Mouse (Mus musculus) heart, embryonic 14.5 days (tissue): ENCODE measurements around the gene Zfp408. TPM values are rescaled to one million over a fixed set of nuclear protein-coding genes. Genes with fewer than 3 reads are reported as not detected.

Experiments used
- ATAC-seq: fragments of 200-750 bp; cut with Nextera tagmentation; 2 replicates; pipeline ENCODE4 v1.8.0; 2017; ENCODE audit warnings: low read depth, moderate TSS enrichment; ENCODE audit not compliant: insufficient number of reproducible peaks, insufficient read depth, low FRiP score
- H3K27ac ChIP-seq, 2 experiments: fragments of 200-500 bp in 1 of 2; fragments of 300-500 bp in 1 of 2; sonication (generic) in 1 of 2; replicated peaks in 1 of 2; 2 replicates each; pipeline ENCODE4 v1.5.1; 2012 to 2014; ENCODE audit warnings: low read depth in 2 of 2, low read length in 2 of 2, control low read depth in 1 of 2, mild to moderate bottlenecking in 1 of 2, mixed read lengths in 1 of 2; ENCODE audit not compliant: control insufficient read depth in 1 of 2, insufficient read depth in 1 of 2
- H3K27me3 ChIP-seq: fragments of 300-500 bp; sonication (generic); 2 replicates; pipeline ENCODE4 v1.6.1; 2014; ENCODE audit warnings: mild to moderate bottlenecking, low read length, control low read depth; ENCODE audit not compliant: control insufficient read depth, insufficient read depth
- H3K36me3 ChIP-seq: fragments of 300-500 bp; sonication (generic); 2 replicates; pipeline ENCODE4 v1.6.1; 2014; ENCODE audit warnings: mild to moderate bottlenecking, control low read depth, low read length, mixed read lengths; ENCODE audit not compliant: control insufficient read depth, insufficient read depth
- H3K4me1 ChIP-seq, 2 experiments: fragments of 200-500 bp in 1 of 2; fragments of 300-500 bp in 1 of 2; sonication (generic) in 1 of 2; 2 replicates each; pipeline ENCODE4 v1.6.1; 2012 to 2014; ENCODE audit warnings: low read length in 2 of 2, control low read depth in 1 of 2, mixed read lengths in 1 of 2; ENCODE audit not compliant: control insufficient read depth in 2 of 2, insufficient read depth in 2 of 2
- H3K4me2 ChIP-seq: fragments of 300-500 bp; sonication (generic); 2 replicates; pipeline ENCODE4 v1.6.1; 2014; ENCODE audit warnings: mild to moderate bottlenecking, low read length
- H3K4me3 ChIP-seq, 2 experiments: fragments of 200-500 bp in 1 of 2; fragments of 300-500 bp in 1 of 2; sonication (generic) in 1 of 2; 2 replicates each; pipeline ENCODE4 v1.5.1; 2012 to 2014; ENCODE audit warnings: low read length in 2 of 2, mild to moderate bottlenecking in 2 of 2, control low read depth in 1 of 2, low read depth in 1 of 2, moderate library complexity in 1 of 2; ENCODE audit not compliant: control insufficient read depth in 1 of 2, insufficient read depth in 1 of 2
- H3K9ac ChIP-seq: fragments of 300-500 bp; sonication (generic); 2 replicates; pipeline ENCODE4 v1.6.1; 2014; ENCODE audit warnings: mild to moderate bottlenecking, low read length
- H3K9me3 ChIP-seq: fragments of 300-500 bp; sonication (generic); 2 replicates; pipeline ENCODE4 v1.6.1; 2016; ENCODE audit warnings: low read length, control low read depth; ENCODE audit not compliant: control insufficient read depth
- WGBS: fragments of 180-500 bp; shearing (Covaris S2); extraction: QIAGEN DNeasy Blood & Tissue Kit; methylation state at CpG from one replicate; pipeline ENCODE4 v1.1.7; 2014; 5-methylcytosine and 5-hydroxymethylcytosine counted together
- polyA plus RNA-seq: library from polyadenylated mRNA; unstranded; fragments of >200 nt; fragmentation: Nextera tagmentation; extraction: Ambion mirVana; gene quantifications from 2 replicates; pipeline ENCODE4 v1.2.1, GENCODE M21; 2014

Gene Zfp408
- polyA plus RNA-seq, 1 experiment from 2014 or later = 4.8 TPM

- ATAC-seq = no peak
- Histone ChIP-seq H3K9me3 (no peaks in the 10 kb centered on the region), H3K4me3 (no peak overlapping the region), H3K4me2 (no peak overlapping the region), H3K27me3 (no peaks in the 10 kb centered on the region), H3K36me3 (peaks cover 60% of the 10 kb centered on the region), H3K9ac (no peak overlapping the region), H3K27ac (no peak overlapping the region), H3K4me1 (no peaks in the 10 kb centered on the region)
- 85% methylated on average over 2 of the region's 2 CpGs for WGBS
Measured at GRCm38 (mm10) chr2:91642825-91643415, 6.7 kb downstream of the Zfp408 start.

GRCm38 (mm10) chr2:91638931-91639330 is 10.7 kb downstream of the Zfp408 start:
- Histone ChIP-seq H3K9me3 (no peaks in the 10 kb centered on the region), H3K27me3 (no peaks in the 10 kb centered on the region), H3K4me2 (no peak overlapping the region), H3K36me3 (peaks cover 20% of the 10 kb centered on the region), H3K4me1 (no peaks in the 10 kb centered on the region; a peak in 1 of 4 replicates), H3K27ac (no peak overlapping the region), H3K4me3 (no peak overlapping the region), H3K9ac (no peak overlapping the region)
- 68% methylated on average over 6 of the region's 6 CpGs for WGBS
- ATAC-seq = no peak

- Histone ChIP-seq H3K9ac (no peak overlapping the region), H3K27me3 (no peaks in the 10 kb centered on the region), H3K27ac (no peak overlapping the region), H3K4me1 (no peaks in the 10 kb centered on the region; a peak in 1 of 4 replicates), H3K9me3 (no peaks in the 10 kb centered on the region), H3K4me2 (no peak overlapping the region), H3K36me3 (peaks cover under 1% of the 10 kb centered on the region; the same call in 1 of the 2 replicates), H3K4me3 (no peak overlapping the region)
- 77% methylated on average over 5 of the region's 5 CpGs for WGBS
- no peak for ATAC-seq
Measured at GRCm38 (mm10) chr2:91636727-91637338, 12.8 kb downstream of the Zfp408 start.

GRCm38 (mm10) chr2:91636229-91636628 is 13.4 kb downstream of the Zfp408 start, which contains the start of gene F2:
Gene F2 (minus strand): TSS chr2:91636414.
- ATAC-seq = no peak
- Histone ChIP-seq H3K9me3 (no peaks in the 10 kb centered on the region), H3K4me3 (no peak within 1 kb of the TSS), H3K4me1 (no peaks in the 10 kb centered on the region; a peak in 1 of 4 replicates), H3K9ac (no peak within 1 kb of the TSS), H3K4me2 (no peak within 1 kb of the TSS), H3K36me3 (no peaks in the 10 kb centered on the region), H3K27me3 (no peaks in the 10 kb centered on the region), H3K27ac (no peak within 1 kb of the TSS)
- WGBS = 88% methylated on average over 8 of the region's 8 CpGs

- Histone ChIP-seq H3K9me3 (no peaks in the 10 kb centered on the region), H3K27me3 (no peaks in the 10 kb centered on the region), H3K27ac (no peak overlapping the region), H3K4me1 (no peaks in the 10 kb centered on the region; a peak in 1 of 4 replicates), H3K36me3 (no peaks in the 10 kb centered on the region), H3K4me3 (no peak overlapping the region), H3K9ac (no peak overlapping the region), H3K4me2 (no peak overlapping the region)
- 77% methylated on average over 11 of the region's 11 CpGs for WGBS
- no peak for ATAC-seq
Measured at GRCm38 (mm10) chr2:91635486-91635885, 14.1 kb downstream of the Zfp408 start.

DNA sequence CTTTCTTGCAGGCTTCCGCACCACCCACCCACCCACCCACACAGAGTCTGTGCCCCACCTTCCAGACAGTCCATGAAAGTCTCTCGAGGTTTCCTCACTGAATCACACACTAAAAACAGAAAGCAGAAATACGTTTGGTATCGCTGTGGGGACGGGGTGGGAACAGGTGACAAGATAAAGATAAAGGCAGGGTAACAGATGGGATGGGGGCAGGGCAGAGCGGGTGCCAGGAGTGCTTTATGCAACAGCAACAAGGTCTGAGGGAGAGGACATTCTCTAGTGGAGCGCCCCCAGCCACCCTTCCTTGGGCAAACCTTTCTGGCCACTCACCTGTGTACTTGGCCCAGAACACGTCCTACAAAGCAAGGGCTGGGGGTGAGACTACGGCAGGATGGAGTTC is 14.8 kb downstream of the Zfp408 start:
- ATAC-seq = no peak
- Histone ChIP-seq H3K4me1 (no peaks in the 10 kb centered on the region; a peak in 1 of 4 replicates), H3K4me3 (no peak overlapping the region), H3K4me2 (no peak overlapping the region), H3K27ac (no peak overlapping the region), H3K9me3 (no peaks in the 10 kb centered on the region), H3K9ac (no peak overlapping the region), H3K36me3 (no peaks in the 10 kb centered on the region), H3K27me3 (no peaks in the 10 kb centered on the region)
- 59% methylated on average over 9 of the region's 9 CpGs for WGBS

- Histone ChIP-seq H3K36me3 (no peaks in the 10 kb centered on the region), H3K9ac (no peak overlapping the region), H3K4me1 (no peaks in the 10 kb centered on the region; a peak in 1 of 4 replicates), H3K27me3 (no peaks in the 10 kb centered on the region), H3K4me3 (no peak overlapping the region), H3K27ac (no peak overlapping the region), H3K9me3 (no peaks in the 10 kb centered on the region), H3K4me2 (no peak overlapping the region)
- no peak for ATAC-seq
- 65% methylated on average over 12 of the region's 12 CpGs for WGBS
Measured at GRCm38 (mm10) chr2:91633334-91633977, 16.1 kb downstream of the Zfp408 start.
